Mouse (Mus musculus): ENCODE measurements around the gene Nlk.
A peak's percentile ranks its signal among the peaks of the same experiment; 100 is the strongest.
"Not testable (repeated sequence)": the region's sequence is repeated elsewhere in the genome, so short reads cannot be mapped to it uniquely, and the experiment has no call there.

Nlk gene

GRCm38 (mm10) chr11:78547718-78548460, 149.3 kb downstream of the Nlk start:
- no peak for DNase-seq (ENCODE audit: extremely low read depth, low read depth)

GRCm38 (mm10) chr11:78545181-78545580, 152.0 kb downstream of the Nlk start:
- no peak for DNase-seq (ENCODE audit: extremely low read depth, low read depth)

GRCm38 (mm10) chr11:78544449-78545111, 152.6 kb downstream of the Nlk start:
- DNase-seq (ENCODE audit: extremely low read depth, low read depth), result no peak

GRCm38 (mm10) chr11:78540358-78540757, 156.8 kb downstream of the Nlk start:
- DNase-seq (ENCODE audit: extremely low read depth, low read depth), result no peak

- DNase-seq (ENCODE audit: extremely low read depth, low read depth), result no peak
Measured at GRCm38 (mm10) chr11:78536690-78537084, 160.5 kb downstream of the Nlk start.

- DNase-seq (ENCODE audit: extremely low read depth, low read depth), result peak; percentile 99
Measured at GRCm38 (mm10) chr11:78536080-78536689, 161.0 kb downstream of the Nlk start, which contains the start of the genes Tnfaip1 and Ift20. TSS of gene Tnfaip1 (minus strand) at chr11:78536332. TSS of gene Ift20 (plus strand) at chr11:78536361.

- DNase-seq (ENCODE audit: extremely low read depth, low read depth), result no peak
Measured at GRCm38 (mm10) chr11:78535376-78536079, 161.6 kb downstream of the Nlk start.

GRCm38 (mm10) chr11:78534516-78534915, 162.7 kb downstream of the Nlk start:
- DNase-seq (ENCODE audit: extremely low read depth, low read depth), result no peak

- not testable (repeated sequence) for DNase-seq (ENCODE audit: extremely low read depth, low read depth)
Measured at GRCm38 (mm10) chr11:78531515-78531914, 165.7 kb downstream of the Nlk start.

- no peak for DNase-seq (ENCODE audit: extremely low read depth, low read depth)
Measured at GRCm38 (mm10) chr11:78531046-78531445, 166.1 kb downstream of the Nlk start.

- no peak for DNase-seq (ENCODE audit: extremely low read depth, low read depth)
Measured at GRCm38 (mm10) chr11:78530001-78530400, 167.2 kb downstream of the Nlk start.

GRCm38 (mm10) chr11:78528714-78529113, 168.5 kb downstream of the Nlk start:
- DNase-seq (ENCODE audit: extremely low read depth, low read depth), result no peak

- DNase-seq (ENCODE audit: extremely low read depth, low read depth), result no peak
Measured at GRCm38 (mm10) chr11:78524838-78525237, 172.3 kb downstream of the Nlk start.

GRCm38 (mm10) chr11:78523241-78523955, 173.8 kb downstream of the Nlk start:
- DNase-seq (ENCODE audit: extremely low read depth, low read depth), result no peak

GRCm38 (mm10) chr11:78522481-78522997, 174.6 kb downstream of the Nlk start:
- no peak for DNase-seq (ENCODE audit: extremely low read depth, low read depth)

- DNase-seq (ENCODE audit: extremely low read depth, low read depth), result no peak
Measured at GRCm38 (mm10) chr11:78521880-78522279, 175.3 kb downstream of the Nlk start.

- no peak for DNase-seq (ENCODE audit: extremely low read depth, low read depth)
Measured at GRCm38 (mm10) chr11:78518931-78519330, 178.2 kb downstream of the Nlk start.

Measured in MEL-GATA-1-ER (cell line).